Mouse (Mus musculus) brain, embryonic 14.5 days (tissue): ENCODE results near the gene Gfap. TPM values are rescaled to one million over a fixed set of nuclear protein-coding genes. Genes with fewer than 3 reads are reported as not detected.

Experiments
- DNase-seq: peaks from one replicate; pipeline ENCODE4 v3.0.0-alpha.2; 2011; ENCODE audit warnings: low read depth
- CTCF ChIP-seq: fragments of 200-500 bp; IDR thresholded peaks from 2 replicates; pipeline ENCODE4 v1.5.1; 2012; ENCODE audit warnings: inconsistent platforms, mild to moderate bottlenecking, moderate library complexity, borderline replicate concordance; ENCODE audit not compliant: insufficient read depth, insufficient read length; ENCODE audit errors: extremely low read depth
- POLR2A ChIP-seq: fragments of 200-500 bp; IDR thresholded peaks from 2 replicates; pipeline ENCODE4 v1.6.1; 2012; ENCODE audit warnings: mild to moderate bottlenecking, inconsistent platforms, borderline replicate concordance; ENCODE audit not compliant: poor library complexity, insufficient read depth, insufficient read length, severe bottlenecking; ENCODE audit errors: extremely low read depth
- polyA plus RNA-seq: library from polyadenylated mRNA; depleted of rRNA; stranded (reverse); fragments of >200 nt; gene quantifications from 2 replicates; pipeline ENCODE4 v1.2.3, GENCODE M21; 2012

Gfap gene
- polyA plus RNA-seq, 1 experiment: 0.26 TPM

DNA sequence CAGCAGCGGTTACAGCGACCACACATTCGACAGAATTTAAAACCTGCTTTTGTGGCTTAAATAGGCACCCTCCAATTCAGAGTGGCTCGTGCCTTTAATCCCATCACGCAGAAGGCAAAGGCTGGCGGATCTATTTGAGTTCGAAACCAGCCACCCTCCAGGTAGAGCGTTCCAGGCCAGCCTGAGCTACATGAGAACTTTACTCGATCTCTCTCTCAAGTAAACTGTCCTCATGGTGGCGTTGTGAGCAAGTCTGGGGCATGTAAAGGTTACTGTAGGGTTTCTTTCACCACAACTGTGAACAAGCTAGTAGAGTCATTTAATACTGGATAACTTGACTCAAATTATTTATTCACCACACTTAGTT lies 24.6 kb upstream of the Gfap start:
- no peak for DNase-seq
- TF ChIP-seq POLR2A (no peak), CTCF (peak; percentile 32; the same call in 1 of the 2 replicates)

DNA sequence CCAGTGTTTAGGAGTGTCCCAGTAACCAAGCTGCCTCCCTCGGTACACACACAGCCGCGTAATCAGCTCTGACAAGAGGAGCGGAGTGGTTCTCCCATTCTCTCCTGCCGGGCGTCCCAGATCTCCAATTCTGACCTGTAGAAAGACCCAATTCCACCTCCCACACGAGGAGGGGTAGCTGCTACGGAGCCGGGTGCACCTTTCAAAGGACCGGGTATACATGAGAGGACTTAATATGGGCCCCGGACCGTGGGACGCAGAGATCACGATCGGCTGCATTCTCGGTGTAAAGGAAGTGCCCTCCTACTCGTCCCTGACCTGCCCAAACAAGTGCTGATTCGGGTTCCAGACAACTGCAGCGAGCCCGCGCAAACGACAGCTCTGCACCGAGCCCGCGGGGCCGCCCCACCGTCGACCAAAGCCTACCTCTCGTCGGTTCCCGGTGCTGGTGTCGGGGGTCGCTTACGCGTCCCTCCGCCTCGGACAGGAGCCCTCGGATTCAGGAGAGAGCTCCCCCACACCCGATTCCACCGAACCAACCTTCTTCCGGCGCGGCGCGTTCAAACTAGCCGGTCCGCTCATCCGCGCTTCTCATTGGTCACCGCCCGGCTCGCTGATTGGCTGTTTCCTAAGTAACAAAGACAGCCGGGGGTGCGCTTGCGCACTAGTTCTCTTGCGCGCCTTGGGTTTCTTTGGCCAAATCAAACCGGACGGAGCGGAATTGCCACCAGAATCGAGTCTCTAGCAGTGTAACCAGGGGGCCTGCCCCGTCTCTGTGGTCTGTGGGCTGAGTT lies 24.0 kb upstream of the Gfap start, which contains the start of gene Kif18b:
Kif18b (minus strand) TSS at position 568 of the 794 bp plus-strand sequence.
- TF ChIP-seq CTCF (no peak), POLR2A (peak; percentile 13; the same call in 1 of the 2 replicates)

DNA sequence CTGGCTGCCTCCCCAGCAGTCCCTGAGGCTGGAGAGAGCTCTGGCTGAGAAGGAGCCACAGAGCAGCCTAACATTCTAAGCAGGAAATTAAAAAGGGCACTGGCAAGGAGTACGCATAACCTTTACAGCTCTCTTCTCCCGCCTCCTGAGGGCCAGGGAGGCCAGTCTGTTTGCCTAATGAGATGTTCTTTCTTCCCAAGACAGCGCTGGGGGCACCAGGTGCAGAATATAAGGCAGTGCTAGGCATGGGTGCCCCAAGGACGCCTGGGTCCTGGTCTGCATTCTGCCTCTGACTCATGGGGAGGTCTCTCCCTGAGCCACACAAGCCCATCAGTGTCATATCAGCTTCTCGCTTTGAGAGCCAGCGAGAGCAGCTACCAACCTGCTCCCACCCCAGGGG lies 20.8 kb upstream of the Gfap start:
- TF ChIP-seq POLR2A (no peak), CTCF (no peak)
- DNase-seq: no peak

More for the DNA sequence above, 24.0 kb upstream of the Gfap start, which contains the start of gene Kif18b:
- DNase-seq: peak; percentile 99

DNA sequence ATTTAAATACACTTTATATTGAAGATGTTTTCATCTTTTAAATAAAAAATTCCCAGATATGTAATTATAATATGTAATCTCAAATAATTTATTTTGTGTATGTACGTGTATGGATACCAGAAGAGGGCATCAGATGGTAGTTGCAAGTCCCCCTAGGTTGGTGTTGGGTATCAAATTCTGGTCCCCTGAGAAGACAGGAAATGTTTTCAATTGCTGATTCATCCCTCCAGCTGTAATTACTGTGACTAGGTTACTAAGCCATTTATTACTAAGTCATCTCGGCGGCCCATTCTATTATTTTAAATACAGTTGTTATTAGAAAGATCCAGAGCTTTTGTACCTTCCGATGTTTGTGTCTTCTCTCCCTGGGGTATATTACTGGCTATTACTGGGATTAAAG lies 17.4 kb upstream of the Gfap start:
- DNase-seq: no peak
- TF ChIP-seq CTCF (no peak), POLR2A (no peak)

DNA sequence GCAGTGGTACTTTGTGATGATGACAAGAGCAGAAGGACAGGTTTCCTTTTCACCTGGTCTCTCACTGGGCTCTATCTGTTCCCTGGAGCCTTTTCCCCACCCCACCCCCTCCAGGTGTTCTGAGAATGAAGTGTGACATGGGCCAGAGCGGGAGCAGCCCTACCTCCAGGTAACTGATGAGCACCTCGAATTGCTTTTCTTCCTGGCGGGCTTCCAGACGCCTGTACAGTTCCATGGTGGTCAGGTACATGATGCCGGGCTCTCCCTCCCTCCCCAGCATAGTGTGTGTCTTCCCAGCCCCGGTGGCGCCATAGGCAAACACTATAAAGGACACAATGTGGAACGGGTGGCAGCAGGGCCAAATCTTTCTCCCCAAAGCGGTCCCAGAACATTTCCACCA lies 14.7 kb upstream of the Gfap start:
- DNase-seq: no peak
- TF ChIP-seq POLR2A (no peak), CTCF (no peak)

DNA sequence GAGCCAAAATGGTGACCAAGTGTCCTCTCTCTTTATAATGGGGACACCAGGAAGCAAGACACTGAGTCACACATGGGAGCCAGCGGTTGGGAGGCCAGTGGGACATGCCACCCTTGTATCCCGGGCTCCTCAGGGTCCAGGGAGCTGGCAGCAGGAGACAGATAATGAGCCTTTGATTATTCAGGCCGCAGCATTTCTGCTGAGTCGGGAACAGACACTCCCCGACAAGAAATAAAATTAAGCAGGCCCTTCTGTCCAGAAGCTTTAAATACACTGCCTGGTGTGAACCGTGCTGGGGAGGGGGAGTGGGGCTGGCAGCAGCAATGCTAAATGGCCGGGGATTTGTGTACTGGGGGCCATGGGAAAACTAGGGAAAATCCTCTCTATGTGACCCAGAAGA lies 10.7 kb upstream of the Gfap start:
- DNase-seq: no peak
- TF ChIP-seq POLR2A: no peak
- no peak for TF ChIP-seq CTCF

DNA sequence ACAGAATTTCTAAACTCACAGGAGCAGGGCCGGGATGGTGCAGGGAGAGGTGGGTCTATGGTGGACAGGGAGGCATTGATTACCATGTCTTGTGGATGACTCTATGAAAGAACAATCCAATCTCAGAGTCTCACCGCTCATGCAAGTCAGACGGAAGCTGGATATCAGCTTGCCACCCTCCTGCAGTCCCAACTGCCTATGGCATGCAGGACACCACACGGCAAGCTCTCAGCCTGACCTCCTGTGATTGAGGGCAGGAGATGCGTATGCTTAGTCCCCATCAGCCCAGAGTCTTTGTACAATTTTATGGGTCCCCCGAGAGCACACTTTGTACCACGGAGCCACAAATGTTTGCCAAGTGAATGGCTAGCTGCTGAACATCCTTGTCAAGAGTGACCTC lies 2.9 kb upstream of the Gfap start:
- TF ChIP-seq CTCF (no peak), POLR2A (no peak)
- no peak for DNase-seq

DNA sequence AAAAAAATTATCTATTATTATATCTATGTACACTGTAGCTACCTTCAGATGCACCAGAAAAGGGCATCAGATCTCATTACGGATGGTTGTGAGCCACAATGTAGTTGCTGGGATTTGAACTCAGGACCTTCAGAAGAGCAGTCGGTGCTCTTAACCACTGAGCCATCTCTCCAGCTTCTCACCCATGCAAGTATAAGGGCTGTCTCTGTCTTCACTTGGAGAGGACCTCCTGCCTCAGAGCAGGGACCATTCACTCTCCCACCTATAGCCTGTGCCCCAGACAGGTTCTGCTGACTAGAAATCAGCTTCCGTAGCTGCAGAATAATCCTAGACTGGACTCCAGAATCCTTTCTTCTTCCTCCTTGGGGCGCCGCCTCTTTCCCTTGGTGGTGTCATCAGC lies 1.4 kb upstream of the Gfap start:
- TF ChIP-seq CTCF: no peak
- TF ChIP-seq POLR2A: no peak
- DNase-seq: no peak

DNA sequence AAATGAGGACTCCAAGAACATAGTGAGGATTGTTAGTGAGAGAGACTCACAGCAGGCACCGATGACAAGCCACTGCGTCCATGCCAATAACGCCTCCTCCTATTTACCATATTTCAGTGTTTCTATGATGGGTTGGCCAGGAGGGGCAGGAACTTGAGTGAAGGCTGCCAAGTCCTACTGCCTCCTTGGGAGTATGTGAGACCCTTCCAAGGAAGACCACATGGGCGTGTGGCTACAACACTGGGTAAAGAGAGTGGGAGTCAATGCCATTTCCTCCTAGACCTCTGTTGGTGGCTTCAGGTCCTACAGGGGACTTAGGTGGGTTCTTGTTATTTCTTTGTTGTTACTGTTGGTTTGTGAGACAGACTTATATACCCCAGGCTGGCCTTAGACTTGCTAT lies 487 bp upstream of the Gfap start:
- no peak for TF ChIP-seq CTCF
- TF ChIP-seq POLR2A: no peak
- DNase-seq: no peak

DNA sequence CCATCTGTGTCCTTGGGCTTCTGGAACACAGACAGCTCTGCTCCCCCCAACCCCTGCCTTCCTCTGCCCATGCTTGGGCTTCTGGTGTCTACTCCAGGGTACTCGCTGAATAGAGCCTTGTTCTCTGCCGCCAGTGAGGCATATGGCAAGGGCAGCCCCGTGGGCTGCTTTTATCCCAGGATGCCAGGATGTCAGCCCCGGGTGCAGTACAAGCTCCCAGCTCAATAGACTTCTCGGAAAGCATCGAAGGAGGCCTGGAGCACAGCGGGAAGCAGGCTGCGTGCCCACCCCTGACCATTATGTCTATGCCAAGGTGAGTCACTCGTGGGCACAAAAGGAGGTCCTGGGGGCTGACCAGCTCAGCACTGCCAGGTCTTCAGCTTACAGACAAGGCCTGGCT lies 2.3 kb downstream of the Gfap start:
- TF ChIP-seq POLR2A (no peak), CTCF (no peak)
- DNase-seq: peak; percentile 75

DNA sequence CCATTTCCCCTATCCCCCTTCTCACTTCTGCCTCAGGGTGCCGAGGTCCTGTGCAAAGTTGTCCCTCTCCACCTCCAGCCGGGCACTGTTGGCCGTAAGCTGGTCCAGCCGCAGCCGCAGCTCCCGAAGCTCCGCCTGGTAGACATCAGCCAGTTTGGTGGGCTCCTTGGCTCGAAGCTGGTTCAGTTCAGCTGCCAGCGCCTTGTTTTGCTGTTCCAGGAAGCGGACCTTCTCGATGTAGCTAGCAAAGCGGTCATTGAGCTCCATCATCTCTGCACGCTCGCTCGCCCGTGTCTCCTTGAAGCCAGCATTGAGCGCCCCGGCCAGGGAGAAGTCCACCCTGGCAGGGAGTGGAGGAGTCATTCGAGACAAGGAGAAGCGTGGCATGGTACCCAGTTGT lies 4.1 kb downstream of the Gfap start:
- DNase-seq: no peak

DNA sequence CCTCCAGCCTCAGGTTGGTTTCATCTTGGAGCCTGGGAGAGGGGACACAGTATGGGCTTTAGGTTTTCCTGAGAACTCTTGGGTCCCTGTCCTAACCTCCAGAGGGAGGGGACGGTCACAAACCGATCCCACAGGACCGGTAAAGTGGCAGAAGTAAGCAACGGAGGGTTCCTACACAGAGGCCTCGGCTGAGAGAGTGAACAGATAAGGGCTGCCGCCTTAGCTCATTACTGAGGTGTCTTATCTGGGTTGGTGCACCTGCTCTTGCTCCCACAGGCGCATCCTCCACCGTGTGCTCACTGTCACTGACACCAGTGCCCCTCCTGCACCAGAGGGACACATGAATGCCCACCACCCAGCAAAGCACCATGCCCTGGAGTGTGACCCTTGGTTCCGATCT lies 4.9 kb downstream of the Gfap start:
- DNase-seq: no peak
- TF ChIP-seq CTCF (no peak), POLR2A (no peak)

More for the DNA sequence above, 4.1 kb downstream of the Gfap start:
- TF ChIP-seq POLR2A (no peak), CTCF (no peak)
